Mouse (Mus musculus): ENCODE data around the gene Nprl3. TPM values are rescaled to one million over a fixed set of nuclear protein-coding genes. Genes with fewer than 3 reads are reported as not detected.
A peak's percentile ranks its signal among the peaks of the same experiment; 100 is the strongest.

The Nprl3 gene
- polyA plus RNA-seq, 1 experiment from 2014 or later: 45.2 TPM

DNA sequence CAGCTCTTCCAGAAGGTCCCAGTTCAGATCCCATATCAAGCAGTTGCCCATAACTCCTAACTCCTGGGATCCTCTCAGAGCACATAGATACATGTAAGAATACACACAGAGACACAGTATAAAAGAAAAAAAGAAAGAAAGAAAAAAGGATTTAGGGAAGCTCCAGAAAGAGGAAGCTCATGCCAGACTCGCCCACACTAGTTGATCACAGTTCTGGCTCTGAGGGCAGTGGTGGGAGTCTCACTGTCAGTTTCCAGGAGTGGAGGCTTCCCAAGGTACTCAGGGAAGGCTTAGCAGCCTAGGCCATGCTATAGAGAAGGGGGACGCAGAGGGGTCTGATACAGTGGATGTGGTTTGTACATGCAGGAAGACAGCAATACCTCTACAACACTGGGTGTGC lies 36.4 kb downstream of the Nprl3 start:
- Histone ChIP-seq H3K4me2 (ENCODE audit: low read depth, low read length) (no peak overlapping the region), H3K9me3 (ENCODE audit: control insufficient read depth, low read length) (no peaks in the 10 kb centered on the region), H3K27ac (ENCODE audit: low read length) (no peak overlapping the region), H3K4me3 (ENCODE audit: low read length) (no peak overlapping the region), H3K9ac (ENCODE audit: low read length) (no peak overlapping the region), H3K27me3 (ENCODE audit: control insufficient read depth, insufficient read depth, low read depth, low read length) (no peaks in the 10 kb centered on the region), H3K4me1 (replicated peaks; ENCODE audit: control insufficient read depth, insufficient read depth, low read length) (peaks cover 21% of the 10 kb centered on the region), H3K36me3 (ENCODE audit: control insufficient read depth, insufficient read depth, low read length) (peaks cover 30% of the 10 kb centered on the region)
- no peak for ATAC-seq (ENCODE audit: low read depth)
- 89% methylated on average over 2 of the region's 2 CpGs for WGBS

- peaks cover 30% of the 10 kb centered on the region for H3K36me3 ChIP-seq (ENCODE audit: control insufficient read depth, insufficient read depth, low read length)
- ATAC-seq (ENCODE audit: low read depth): no peak
- 75% methylated on average over 4 of the region's 4 CpGs for WGBS
Measured at GRCm38 (mm10) chr11:32230220-32230619, 37.3 kb downstream of the Nprl3 start.

GRCm38 (mm10) chr11:32228292-32228845 lies 39.1 kb downstream of the Nprl3 start:
- H3K9ac ChIP-seq (ENCODE audit: low read length): no peak overlapping the region
- H3K9me3 ChIP-seq (ENCODE audit: control insufficient read depth, low read length): no peaks in the 10 kb centered on the region
- no peak overlapping the region for H3K4me2 ChIP-seq (ENCODE audit: low read depth, low read length)
- ATAC-seq (ENCODE audit: low read depth): no peak
- H3K27ac ChIP-seq (ENCODE audit: low read length): no peak overlapping the region
- H3K27me3 ChIP-seq (ENCODE audit: control insufficient read depth, insufficient read depth, low read depth, low read length): no peaks in the 10 kb centered on the region
- H3K4me3 ChIP-seq (ENCODE audit: low read length): no peak overlapping the region
- H3K36me3 ChIP-seq (ENCODE audit: control insufficient read depth, insufficient read depth, low read length): peaks cover 22% of the 10 kb centered on the region
- WGBS: 88% methylated on average over 3 of the region's 3 CpGs
- peaks cover 34% of the 10 kb centered on the region for H3K4me1 ChIP-seq (replicated peaks; ENCODE audit: control insufficient read depth, insufficient read depth, low read length)

More at GRCm38 (mm10) chr11:32230220-32230619, 37.3 kb downstream of the Nprl3 start:
- H3K9ac ChIP-seq (ENCODE audit: low read length): no peak overlapping the region
- H3K4me2 ChIP-seq (ENCODE audit: low read depth, low read length): no peak overlapping the region
- H3K4me1 ChIP-seq (replicated peaks; ENCODE audit: control insufficient read depth, insufficient read depth, low read length): peaks cover 25% of the 10 kb centered on the region
- no peak overlapping the region for H3K27ac ChIP-seq (ENCODE audit: low read length)
- no peaks in the 10 kb centered on the region for H3K27me3 ChIP-seq (ENCODE audit: control insufficient read depth, insufficient read depth, low read depth, low read length)
- no peaks in the 10 kb centered on the region for H3K9me3 ChIP-seq (ENCODE audit: control insufficient read depth, low read length)
- no peak overlapping the region for H3K4me3 ChIP-seq (ENCODE audit: low read length)

DNA sequence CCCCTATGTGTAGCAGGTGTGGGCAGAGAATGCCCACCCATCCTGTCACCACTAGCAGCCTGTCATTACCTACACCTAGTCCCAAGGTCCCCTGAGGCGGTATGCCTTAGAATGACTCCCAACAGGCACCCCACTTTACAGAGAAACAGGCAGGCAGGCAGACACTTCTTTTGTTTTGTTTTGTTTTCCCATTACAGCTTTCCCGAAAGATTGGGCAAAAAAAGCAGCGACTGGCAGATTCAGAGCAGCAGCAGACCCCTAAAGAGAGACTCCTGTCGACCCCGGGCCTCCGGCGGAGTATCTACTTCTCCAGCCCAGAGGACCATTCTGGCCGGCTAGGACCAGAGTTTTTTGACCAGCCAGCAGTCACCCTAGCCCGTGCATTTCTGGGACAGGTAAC lies 40.0 kb downstream of the Nprl3 start:
- Histone ChIP-seq H3K9me3 (ENCODE audit: control insufficient read depth, low read length) (no peaks in the 10 kb centered on the region), H3K4me2 (ENCODE audit: low read depth, low read length) (peak overlapping the region; percentile 81; the same call in 1 of the 2 replicates), H3K4me1 (replicated peaks; ENCODE audit: control insufficient read depth, insufficient read depth, low read length) (peaks cover 41% of the 10 kb centered on the region), H3K36me3 (ENCODE audit: control insufficient read depth, insufficient read depth, low read length) (peaks cover 16% of the 10 kb centered on the region), H3K4me3 (ENCODE audit: low read length) (no peak overlapping the region), H3K27me3 (ENCODE audit: control insufficient read depth, insufficient read depth, low read depth, low read length) (no peaks in the 10 kb centered on the region), H3K27ac (ENCODE audit: low read length) (no peak overlapping the region), H3K9ac (ENCODE audit: low read length) (peak overlapping the region; percentile 93; the same call in 1 of the 2 replicates)
- no peak for ATAC-seq (ENCODE audit: low read depth)
- 88% methylated on average over 9 of the region's 9 CpGs for WGBS

GRCm38 (mm10) chr11:32227041-32227440 lies 40.5 kb downstream of the Nprl3 start:
- peak overlapping the region; percentile 81 for H3K4me2 ChIP-seq (ENCODE audit: low read depth, low read length)
- H3K4me1 ChIP-seq (replicated peaks; ENCODE audit: control insufficient read depth, insufficient read depth, low read length): peaks cover 45% of the 10 kb centered on the region
- WGBS: 43% methylated on average over 1 of the region's 1 CpGs
- H3K27ac ChIP-seq (ENCODE audit: low read length): peak overlapping the region; percentile 96
- ATAC-seq (ENCODE audit: low read depth): no peak
- no peaks in the 10 kb centered on the region for H3K9me3 ChIP-seq (ENCODE audit: control insufficient read depth, low read length)
- H3K9ac ChIP-seq (ENCODE audit: low read length): peak overlapping the region; percentile 93
- peak overlapping the region; percentile 80 for H3K4me3 ChIP-seq (ENCODE audit: low read length)
- peaks cover 15% of the 10 kb centered on the region for H3K36me3 ChIP-seq (ENCODE audit: control insufficient read depth, insufficient read depth, low read length)
- H3K27me3 ChIP-seq (ENCODE audit: control insufficient read depth, insufficient read depth, low read depth, low read length): no peaks in the 10 kb centered on the region

GRCm38 (mm10) chr11:32226124-32226871 lies 41.2 kb downstream of the Nprl3 start, which contains the start of gene Mpg:
Mpg (plus strand) TSS chr11:32226505.
- Histone ChIP-seq H3K4me1 (replicated peaks; ENCODE audit: control insufficient read depth, insufficient read depth, low read length) (peaks cover 45% of the 10 kb centered on the region), H3K4me3 (ENCODE audit: low read length) (peak within 1 kb of the TSS; percentile 80), H3K4me2 (ENCODE audit: low read depth, low read length) (peak within 1 kb of the TSS; percentile 81), H3K27ac (ENCODE audit: low read length) (peak within 1 kb of the TSS; percentile 96), H3K27me3 (ENCODE audit: control insufficient read depth, insufficient read depth, low read depth, low read length) (no peaks in the 10 kb centered on the region), H3K9ac (ENCODE audit: low read length) (peak within 1 kb of the TSS; percentile 93), H3K36me3 (ENCODE audit: control insufficient read depth, insufficient read depth, low read length) (peaks cover 9% of the 10 kb centered on the region), H3K9me3 (ENCODE audit: control insufficient read depth, low read length) (no peaks in the 10 kb centered on the region)
- peak; percentile 64 for ATAC-seq (ENCODE audit: low read depth)
- WGBS: 3% methylated on average over 47 of the region's 47 CpGs

- peak overlapping the region; percentile 53 for H3K9ac ChIP-seq (ENCODE audit: low read length)
- no peaks in the 10 kb centered on the region for H3K27me3 ChIP-seq (ENCODE audit: control insufficient read depth, insufficient read depth, low read depth, low read length)
- no peaks in the 10 kb centered on the region for H3K9me3 ChIP-seq (ENCODE audit: control insufficient read depth, low read length)
- peak overlapping the region; percentile 96 for H3K27ac ChIP-seq (ENCODE audit: low read length)
- H3K4me1 ChIP-seq (replicated peaks; ENCODE audit: control insufficient read depth, insufficient read depth, low read length): peaks cover 51% of the 10 kb centered on the region
- peak; percentile 27 for ATAC-seq (ENCODE audit: low read depth)
- H3K4me3 ChIP-seq (ENCODE audit: low read length): no peak overlapping the region
- H3K4me2 ChIP-seq (ENCODE audit: low read depth, low read length): peak overlapping the region; percentile 25
- 44% methylated on average over 7 of the region's 7 CpGs for WGBS
- H3K36me3 ChIP-seq (ENCODE audit: control insufficient read depth, insufficient read depth, low read length): peaks cover 3% of the 10 kb centered on the region
Measured at GRCm38 (mm10) chr11:32225222-32226104, 42.0 kb downstream of the Nprl3 start.

DNA sequence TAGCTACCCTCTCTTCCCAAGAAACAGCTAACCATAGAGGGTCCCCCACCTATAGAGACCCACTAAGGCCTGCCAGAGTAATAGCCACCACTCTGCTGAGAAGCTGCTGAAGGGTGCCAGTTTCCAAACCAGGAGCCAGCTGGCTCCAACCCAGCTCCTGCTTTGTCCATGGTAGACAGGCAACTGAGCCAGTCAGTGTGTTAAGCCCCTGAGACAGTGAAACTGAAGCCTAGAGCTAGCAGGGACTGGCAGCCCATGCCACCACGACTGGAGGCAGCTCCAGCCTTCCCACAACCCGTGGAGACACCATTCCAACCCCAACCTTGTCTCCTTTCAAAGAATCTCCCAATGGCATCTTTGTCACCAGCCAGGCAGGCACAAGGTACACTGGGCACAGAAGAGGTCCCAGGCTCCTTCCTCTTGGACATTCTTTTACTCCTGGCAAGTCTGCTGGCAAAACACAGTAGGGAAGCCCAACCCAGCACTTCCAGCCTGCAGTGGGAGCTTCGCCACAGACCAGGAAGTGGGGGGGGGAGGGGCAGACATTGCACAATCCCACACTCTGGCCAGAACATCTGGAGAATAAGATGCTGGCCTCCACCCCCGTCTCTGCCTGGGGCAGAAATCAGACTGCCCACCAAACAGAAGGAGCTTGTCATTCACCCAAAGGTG lies 42.9 kb downstream of the Nprl3 start:
- H3K4me2 ChIP-seq (ENCODE audit: low read depth, low read length): peak overlapping the region; percentile 25; the same call in 1 of the 2 replicates
- peak overlapping the region; percentile 96 for H3K27ac ChIP-seq (ENCODE audit: low read length)
- no peak overlapping the region for H3K4me3 ChIP-seq (ENCODE audit: low read length)
- H3K27me3 ChIP-seq (ENCODE audit: control insufficient read depth, insufficient read depth, low read depth, low read length): no peaks in the 10 kb centered on the region
- H3K36me3 ChIP-seq (ENCODE audit: control insufficient read depth, insufficient read depth, low read length): no peaks in the 10 kb centered on the region
- ATAC-seq (ENCODE audit: low read depth): peak; percentile 68
- peaks cover 60% of the 10 kb centered on the region for H3K4me1 ChIP-seq (replicated peaks; ENCODE audit: control insufficient read depth, insufficient read depth, low read length)
- H3K9ac ChIP-seq (ENCODE audit: low read length): peak overlapping the region; percentile 53
- 5% methylated on average over 4 of the region's 4 CpGs for WGBS
- H3K9me3 ChIP-seq (ENCODE audit: control insufficient read depth, low read length): no peaks in the 10 kb centered on the region

Measured in lung, embryonic 16.5 days (tissue).